Mouse (Mus musculus): Measurements from ENCODE around the gene Mfap1b. TPM values are rescaled to one million over a fixed set of nuclear protein-coding genes. Genes with fewer than 3 reads are reported as not detected.
"Not testable (repeated sequence)": the region's sequence is repeated elsewhere in the genome, so short reads cannot be mapped to it uniquely, and the experiment has no call there.

Mfap1b gene
- polyA plus RNA-seq, 1 experiment from 2014 or later, result 44.3 TPM

GRCm38 (mm10) chr2:121511401-121511800 is 37.5 kb upstream of the Mfap1b start:
- no peak overlapping the region for H3K4me2 ChIP-seq (ENCODE audit: low read length)
- no peak overlapping the region for H3K4me3 ChIP-seq (ENCODE audit: control insufficient read depth in 1 of 2, insufficient read depth in 1 of 2, low read depth in 1 of 2, low read length in 2 of 2)
- peaks cover 0 to 17% of the 10 kb centered on the region in 2 experiments for H3K4me1 ChIP-seq (ENCODE audit: control insufficient read depth in 2 of 2, insufficient read depth in 2 of 2, low read length in 2 of 2)
- WGBS, result 87% methylated on average over 8 of the region's 8 CpGs
- no peaks in the 10 kb centered on the region for H3K27me3 ChIP-seq (ENCODE audit: control insufficient read depth, insufficient read depth, low read length)
- peaks cover 33% of the 10 kb centered on the region for H3K36me3 ChIP-seq (ENCODE audit: control insufficient read depth, insufficient read depth, low read length)
- ATAC-seq (ENCODE audit: insufficient number of reproducible peaks, insufficient read depth, low FRiP score, low read depth), result no peak
- H3K9me3 ChIP-seq (ENCODE audit: control insufficient read depth, low read length), result no peaks in the 10 kb centered on the region
- no peak overlapping the region for H3K9ac ChIP-seq (ENCODE audit: low read length)
- H3K27ac ChIP-seq (replicated peaks in 1 of 2; ENCODE audit: control insufficient read depth in 1 of 2, insufficient read depth in 1 of 2, low read depth in 2 of 2, low read length in 2 of 2), result no peak overlapping the region

GRCm38 (mm10) chr2:121509584-121509983 is 35.7 kb upstream of the Mfap1b start:
- Histone ChIP-seq H3K36me3 (ENCODE audit: control insufficient read depth, insufficient read depth, low read length) (peaks cover 29% of the 10 kb centered on the region), H3K4me2 (ENCODE audit: low read length) (peak overlapping the region; percentile 68), H3K4me3 (ENCODE audit: control insufficient read depth in 1 of 2, insufficient read depth in 1 of 2, low read depth in 1 of 2, low read length in 2 of 2) (peak overlapping the region; percentile 31 to 40), H3K4me1 (ENCODE audit: control insufficient read depth in 2 of 2, insufficient read depth in 2 of 2, low read length in 2 of 2) (peaks cover 0 to 17% of the 10 kb centered on the region in 2 experiments), H3K9ac (ENCODE audit: low read length) (peak overlapping the region; percentile 62), H3K9me3 (ENCODE audit: control insufficient read depth, low read length) (no peaks in the 10 kb centered on the region), H3K27ac (replicated peaks in 1 of 2; ENCODE audit: control insufficient read depth in 1 of 2, insufficient read depth in 1 of 2, low read depth in 2 of 2, low read length in 2 of 2) (no peak overlapping the region), H3K27me3 (ENCODE audit: control insufficient read depth, insufficient read depth, low read length) (no peaks in the 10 kb centered on the region)
- 20% methylated on average over 16 of the region's 16 CpGs for WGBS
- ATAC-seq (ENCODE audit: insufficient number of reproducible peaks, insufficient read depth, low FRiP score, low read depth), result 0 out of 2 replicates have a peak, but pooled peaks have one; percentile 52

- WGBS, result 79% methylated on average over 2 of the region's 2 CpGs
- H3K9ac ChIP-seq (ENCODE audit: low read length), result peak overlapping the region; percentile 78
- H3K36me3 ChIP-seq (ENCODE audit: control insufficient read depth, insufficient read depth, low read length), result peaks cover 21% of the 10 kb centered on the region
- peaks cover 0 to 17% of the 10 kb centered on the region in 2 experiments for H3K4me1 ChIP-seq (ENCODE audit: control insufficient read depth in 2 of 2, insufficient read depth in 2 of 2, low read length in 2 of 2)
- H3K4me3 ChIP-seq (ENCODE audit: control insufficient read depth in 1 of 2, insufficient read depth in 1 of 2, low read depth in 1 of 2, low read length in 2 of 2), result peak overlapping the region in 1 of 2 experiments; percentile 52; a peak in 3 of 4 replicates
- H3K27ac ChIP-seq (replicated peaks in 1 of 2; ENCODE audit: control insufficient read depth in 1 of 2, insufficient read depth in 1 of 2, low read depth in 2 of 2, low read length in 2 of 2), result no peak overlapping the region
- ATAC-seq (ENCODE audit: insufficient number of reproducible peaks, insufficient read depth, low FRiP score, low read depth), result no peak
- H3K9me3 ChIP-seq (ENCODE audit: control insufficient read depth, low read length), result no peaks in the 10 kb centered on the region
- no peaks in the 10 kb centered on the region for H3K27me3 ChIP-seq (ENCODE audit: control insufficient read depth, insufficient read depth, low read length)
- peak overlapping the region; percentile 79 for H3K4me2 ChIP-seq (ENCODE audit: low read length)
Measured at GRCm38 (mm10) chr2:121507951-121508330, 34.1 kb upstream of the Mfap1b start.

- no peak for ATAC-seq (ENCODE audit: insufficient number of reproducible peaks, insufficient read depth, low FRiP score, low read depth)
- H3K4me3 ChIP-seq (ENCODE audit: control insufficient read depth in 1 of 2, insufficient read depth in 1 of 2, low read depth in 1 of 2, low read length in 2 of 2), result peak overlapping the region; percentile 52 to 70; a peak in 3 of 4 replicates
- 14% methylated on average over 12 of the region's 12 CpGs for WGBS
Measured at GRCm38 (mm10) chr2:121507173-121507950, 33.5 kb upstream of the Mfap1b start.

GRCm38 (mm10) chr2:121505942-121506882 is 32.3 kb upstream of the Mfap1b start, which contains the start of the genes Mfap1a and Wdr76:
Gene Mfap1a (minus strand): TSS chr2:121506665.
Gene Wdr76 (plus strand): TSS chr2:121506723.
- not testable (repeated sequence) for H3K27me3 ChIP-seq (ENCODE audit: control insufficient read depth, insufficient read depth, low read length)
- 3% methylated on average over 40 of the region's 42 CpGs for WGBS

More at GRCm38 (mm10) chr2:121507173-121507950, 33.5 kb upstream of the Mfap1b start:
- Histone ChIP-seq H3K9ac (ENCODE audit: low read length) (peak overlapping the region; percentile 78), H3K27ac (replicated peaks in 1 of 2; ENCODE audit: control insufficient read depth in 1 of 2, insufficient read depth in 1 of 2, low read depth in 2 of 2, low read length in 2 of 2) (peak overlapping the region in 1 of 2 experiments; percentile 9; a peak in 1 of 4 replicates), H3K4me2 (ENCODE audit: low read length) (peak overlapping the region; percentile 79), H3K27me3 (ENCODE audit: control insufficient read depth, insufficient read depth, low read length) (no peaks in the 10 kb centered on the region), H3K9me3 (ENCODE audit: control insufficient read depth, low read length) (no peaks in the 10 kb centered on the region), H3K4me1 (ENCODE audit: control insufficient read depth in 2 of 2, insufficient read depth in 2 of 2, low read length in 2 of 2) (peaks cover 0 to 17% of the 10 kb centered on the region in 2 experiments), H3K36me3 (ENCODE audit: control insufficient read depth, insufficient read depth, low read length) (peaks cover 18% of the 10 kb centered on the region)

GRCm38 (mm10) chr2:121501550-121501949 is 27.7 kb upstream of the Mfap1b start:
- WGBS, result 100% methylated on average over 1 of the region's 6 CpGs

More at GRCm38 (mm10) chr2:121505942-121506882, 32.3 kb upstream of the Mfap1b start, which contains the start of the genes Mfap1a and Wdr76:
- peak within 1 kb of the TSS; percentile 79 for H3K4me2 ChIP-seq (ENCODE audit: low read length)
- peaks cover 0 to 17% of the 10 kb centered on the region in 2 experiments for H3K4me1 ChIP-seq (ENCODE audit: control insufficient read depth in 2 of 2, insufficient read depth in 2 of 2, low read length in 2 of 2)
- peak within 1 kb of the TSS; percentile 52 to 70 for H3K4me3 ChIP-seq (ENCODE audit: control insufficient read depth in 1 of 2, insufficient read depth in 1 of 2, low read depth in 1 of 2, low read length in 2 of 2)
- ATAC-seq (ENCODE audit: insufficient number of reproducible peaks, insufficient read depth, low FRiP score, low read depth), result peak; percentile 83
- H3K9me3 ChIP-seq (ENCODE audit: control insufficient read depth, low read length); H3K36me3 ChIP-seq (ENCODE audit: control insufficient read depth, insufficient read depth, low read length): not testable (repeated sequence)
- peak within 1 kb of the TSS; percentile 78 for H3K9ac ChIP-seq (ENCODE audit: low read length)
- peak within 1 kb of the TSS; percentile 57 to 73 for H3K27ac ChIP-seq (replicated peaks in 1 of 2; ENCODE audit: control insufficient read depth in 1 of 2, insufficient read depth in 1 of 2, low read depth in 2 of 2, low read length in 2 of 2)

GRCm38 (mm10) chr2:121484403-121484802 is 10.5 kb upstream of the Mfap1b start:
- H3K9ac ChIP-seq (ENCODE audit: low read length); H3K4me2 ChIP-seq (ENCODE audit: low read length); H3K4me3 ChIP-seq (ENCODE audit: control insufficient read depth in 1 of 2, insufficient read depth in 1 of 2, low read depth in 1 of 2, low read length in 2 of 2); H3K9me3 ChIP-seq (ENCODE audit: control insufficient read depth, low read length); H3K36me3 ChIP-seq (ENCODE audit: control insufficient read depth, insufficient read depth, low read length); H3K27ac ChIP-seq (replicated peaks in 1 of 2; ENCODE audit: control insufficient read depth in 1 of 2, insufficient read depth in 1 of 2, low read depth in 2 of 2, low read length in 2 of 2); ATAC-seq (ENCODE audit: insufficient number of reproducible peaks, insufficient read depth, low FRiP score, low read depth); H3K4me1 ChIP-seq (ENCODE audit: control insufficient read depth in 2 of 2, insufficient read depth in 2 of 2, low read length in 2 of 2); H3K27me3 ChIP-seq (ENCODE audit: control insufficient read depth, insufficient read depth, low read length): not testable (repeated sequence)
- WGBS, result 75% methylated on average over 1 of the region's 2 CpGs

More at GRCm38 (mm10) chr2:121501550-121501949, 27.7 kb upstream of the Mfap1b start:
- not testable (repeated sequence) for H3K27ac ChIP-seq (replicated peaks in 1 of 2; ENCODE audit: control insufficient read depth in 1 of 2, insufficient read depth in 1 of 2, low read depth in 2 of 2, low read length in 2 of 2); H3K4me1 ChIP-seq (ENCODE audit: control insufficient read depth in 2 of 2, insufficient read depth in 2 of 2, low read length in 2 of 2); H3K36me3 ChIP-seq (ENCODE audit: control insufficient read depth, insufficient read depth, low read length); H3K27me3 ChIP-seq (ENCODE audit: control insufficient read depth, insufficient read depth, low read length); ATAC-seq (ENCODE audit: insufficient number of reproducible peaks, insufficient read depth, low FRiP score, low read depth); H3K4me3 ChIP-seq (ENCODE audit: control insufficient read depth in 1 of 2, insufficient read depth in 1 of 2, low read depth in 1 of 2, low read length in 2 of 2); H3K9me3 ChIP-seq (ENCODE audit: control insufficient read depth, low read length); H3K9ac ChIP-seq (ENCODE audit: low read length); H3K4me2 ChIP-seq (ENCODE audit: low read length)
